In genomic region chr9:57157499-57157898, GRCm38 (mm10) we compare ENCODE assay signal across 8 mouse cellular contexts. TPM values are rescaled to one million over a fixed set of nuclear protein-coding genes. Genes with fewer than 3 reads are reported as not detected.
DNase-seq lines count a peak whose midpoint lies in the region; ATAC-seq and TF ChIP-seq lines count a peak whose summit lies in the region.

No protein-coding gene starts in this region.

- no peak for TF ChIP-seq POLR2A in bone marrow macrophage, adult 2 months (IDR thresholded peaks at IDR 0.05; ENCODE audit: borderline replicate concordance, low read depth, low read length)

- TF ChIP-seq CTCF in left cerebral cortex, adult 2 months (IDR thresholded peaks at IDR 0.05) = no peak
- no peak for TF ChIP-seq CTCF in bone marrow macrophage, adult 2 months (IDR thresholded peaks at IDR 0.05; ENCODE audit: low read depth, low read length)
- no peak for TF ChIP-seq CTCF in hindbrain, postnatal 0 days (IDR thresholded peaks at IDR 0.05; ENCODE audit: low read depth)

- H3K9ac ChIP-seq in hindbrain, postnatal 0 days (replicated peaks; ENCODE audit: low read length) = peak overlapping the region; percentile 75
- H3K9ac ChIP-seq in neural tube, embryonic 12.5 days = peak overlapping the region; percentile 66

- peaks cover 15% of the 10 kb centered on the region for H3K4me1 ChIP-seq in bone marrow macrophage, adult 2 months (ENCODE audit: control insufficient read depth, insufficient read depth, low read length)
- H3K4me1 ChIP-seq in hindbrain, postnatal 0 days (ENCODE audit: insufficient read depth, low read length) = 0 out of 2 replicates have a peak, but pooled peaks cover 4% of the 10 kb centered on the region
- peaks cover 13% of the 10 kb centered on the region for H3K4me1 ChIP-seq in neural tube, embryonic 12.5 days

- H3K4me3 ChIP-seq in left cerebral cortex, adult 2 months = peak overlapping the region; percentile 93
- H3K4me3 ChIP-seq in bone marrow macrophage, adult 2 months (ENCODE audit: insufficient read depth, low read length) = peak overlapping the region; percentile 74
- peak overlapping the region; percentile 89 for H3K4me3 ChIP-seq in hindbrain, postnatal 0 days (ENCODE audit: low read length)
- peak overlapping the region; percentile 67 for H3K4me3 ChIP-seq in neural tube, embryonic 12.5 days

- intact Hi-C loops in left cerebral cortex, adult 2 months (cut with DNase I) = no loop called here
- intact Hi-C loops in left cerebral cortex, postnatal 4 days (cut with DNase I) = no loop called here

- 0 out of 2 replicates have a peak, but pooled peaks have one; percentile 2 for ATAC-seq in hindbrain, postnatal 0 days
- ATAC-seq in neural tube, embryonic 12.5 days (ENCODE audit: low FRiP score, low read depth) = no peak

- 27% methylated on average over 13 of the region's 13 CpGs for WGBS in hindbrain, postnatal 0 days
- 34% methylated on average over 13 of the region's 13 CpGs for WGBS in neural tube, embryonic 12.5 days

- H3K4me2 ChIP-seq in hindbrain, postnatal 0 days (ENCODE audit: low read depth, low read length) = peak overlapping the region; percentile 97
- H3K4me2 ChIP-seq in neural tube, embryonic 12.5 days (replicated peaks) = peak overlapping the region; percentile 81

- no peaks in the 10 kb centered on the region for H3K36me3 ChIP-seq in hindbrain, postnatal 0 days (ENCODE audit: insufficient read depth, low read length)
- peaks cover 12% of the 10 kb centered on the region; the same call in 1 of the 2 replicates for H3K36me3 ChIP-seq in neural tube, embryonic 12.5 days

- no peaks in the 10 kb centered on the region for H3K9me3 ChIP-seq in hindbrain, postnatal 0 days (ENCODE audit: low read length)
- no peaks in the 10 kb centered on the region for H3K9me3 ChIP-seq in neural tube, embryonic 12.5 days

- H3K27me3 ChIP-seq in hindbrain, postnatal 0 days (ENCODE audit: insufficient read depth, low read length) = no peaks in the 10 kb centered on the region
- no peaks in the 10 kb centered on the region for H3K27me3 ChIP-seq in neural tube, embryonic 12.5 days (replicated peaks)

- no peak for DNase-seq in left cerebral cortex, adult 2 months (ENCODE audit: extremely low spot score in 1 of 2, low spot score in 2 of 2)
- DNase-seq in left cerebral cortex, postnatal 4 days = no peak
- peak; percentile 10 for DNase-seq in hindbrain, postnatal 0 days (ENCODE audit: low spot score)
- DNase-seq in layer of hippocampus, adult 8-10 months (ENCODE audit: low spot score in 2 of 2) = no peak
- DNase-seq in kidney, postnatal 14 days = no peak
- DNase-seq in lung, postnatal 10 days = no peak

- peak overlapping the region; percentile 84 for H3K27ac ChIP-seq in left cerebral cortex, adult 2 months
- peak overlapping the region; percentile 79 for H3K27ac ChIP-seq in bone marrow macrophage, adult 2 months (ENCODE audit: insufficient read depth, low read depth, low read length)
- peak overlapping the region; percentile 85 for H3K27ac ChIP-seq in hindbrain, postnatal 0 days
- H3K27ac ChIP-seq in neural tube, embryonic 12.5 days = no peak overlapping the region

RNA-seq across cellular contexts. Expression of gene Commd4, which starts 0.6 kb away (rescaled TPM):
- total RNA-seq in left cerebral cortex, adult 2 months (2021) = 10 to 100 TPM; 84.1 to 93.1 TPM
- total RNA-seq in left cerebral cortex, postnatal 4 days (2021) = 100 to 1,000 TPM in 1 of 2 experiments, 10 to 100 TPM in 1; 99.8 to 101 TPM
- polyA plus RNA-seq in bone marrow macrophage, adult 2 months (2012; ENCODE audit: insufficient read depth, insufficient read length, missing spikeins) = 67.7 and 71.5 TPM in 2 replicates
- 78.9 and 82.1 TPM in 2 replicates for total RNA-seq in hindbrain, postnatal 0 days (2014; rRNA removed)
- 170 TPM in 2 replicates for polyA plus RNA-seq in hindbrain, postnatal 0 days (2015; fragmentation: Nextera tagmentation; extraction: Ambion mirVana)
- 133 and 139 TPM in 2 replicates for polyA plus RNA-seq in neural tube, embryonic 12.5 days (2016; fragmentation: Nextera tagmentation; extraction: Ambion mirVana)
- total RNA-seq in layer of hippocampus, adult 8-10 months (2022) = 10 to 100 TPM; 89.4 to 97.5 (median 92.1) TPM

RNA-seq across cellular contexts. Expression of gene Neil1, which starts 9.4 kb away (rescaled TPM):
- 10 to 100 TPM in 1 of 2 experiments, 1 to 10 TPM in 1; 9.9 to 10.5 TPM for total RNA-seq in left cerebral cortex, adult 2 months (2021)
- 1 to 10 TPM; 7.6 to 8.8 TPM for total RNA-seq in left cerebral cortex, postnatal 4 days (2021)
- 11.0 and 12.5 TPM in 2 replicates for polyA plus RNA-seq in bone marrow macrophage, adult 2 months (2012; ENCODE audit: insufficient read depth, insufficient read length, missing spikeins)
- 7.3 and 7.7 TPM in 2 replicates for total RNA-seq in hindbrain, postnatal 0 days (2014; rRNA removed)
- 7.2 and 7.3 TPM in 2 replicates for polyA plus RNA-seq in hindbrain, postnatal 0 days (2015; fragmentation: Nextera tagmentation; extraction: Ambion mirVana)
- polyA plus RNA-seq in neural tube, embryonic 12.5 days (2016; fragmentation: Nextera tagmentation; extraction: Ambion mirVana) = 8.5 and 9.1 TPM in 2 replicates
- total RNA-seq in layer of hippocampus, adult 8-10 months (2022) = 10 to 100 TPM in 1 of 4 experiments, 1 to 10 TPM in 3; 9.4 to 10.4 (median 9.8) TPM

RNA-seq across cellular contexts. Expression of gene Man2c1, which starts 27.0 kb away (rescaled TPM):
- 100 to 1,000 TPM; 150 to 175 TPM for total RNA-seq in left cerebral cortex, adult 2 months (2021)
- 100 to 1,000 TPM; 190 to 207 TPM for total RNA-seq in left cerebral cortex, postnatal 4 days (2021)
- polyA plus RNA-seq in bone marrow macrophage, adult 2 months (2012; ENCODE audit: insufficient read depth, insufficient read length, missing spikeins) = 83.8 and 117 TPM in 2 replicates
- 168 and 171 TPM in 2 replicates for total RNA-seq in hindbrain, postnatal 0 days (2014; rRNA removed)
- polyA plus RNA-seq in hindbrain, postnatal 0 days (2015; fragmentation: Nextera tagmentation; extraction: Ambion mirVana) = 70.8 and 75.5 TPM in 2 replicates
- polyA plus RNA-seq in neural tube, embryonic 12.5 days (2016; fragmentation: Nextera tagmentation; extraction: Ambion mirVana) = 64.4 and 64.6 TPM in 2 replicates
- 100 to 1,000 TPM; 153 to 212 (median 175) TPM for total RNA-seq in layer of hippocampus, adult 8-10 months (2022)
